Mouse (Mus musculus) liver, adult 2 months (tissue): ENCODE measurements at regions not wholly inside any gene's neighbourhood (a gene's known extent, or its start where the extent isn't known, plus 50 kb on each side); places are given as distances from the start of the nearest gene placed in this dataset.

Experiments
- DNase-seq: peaks from one replicate; pipeline ENCODE4 v3.0.0-alpha.2; 2011; ENCODE audit warnings: low read depth, low spot score; ENCODE audit errors: extremely low read depth
- H3K27ac ChIP-seq: fragments of 200-500 bp; replicated peaks from 2 replicates; pipeline ENCODE4 v1.5.1; 2012; ENCODE audit warnings: low read depth, mild to moderate bottlenecking, control low read depth, inconsistent platforms, low read length; ENCODE audit not compliant: insufficient read depth
- H3K27me3 ChIP-seq: fragments of 200-500 bp; 2 replicates; pipeline ENCODE4 v1.6.1; 2012; ENCODE audit warnings: mild to moderate bottlenecking, moderate library complexity, low read length, inconsistent platforms; ENCODE audit not compliant: control insufficient read depth, insufficient read depth
- H3K36me3 ChIP-seq: fragments of 200-500 bp; 2 replicates; pipeline ENCODE4 v1.6.1; 2012; ENCODE audit warnings: low read length, inconsistent platforms; ENCODE audit not compliant: control insufficient read depth, insufficient read depth
- H3K4me1 ChIP-seq: fragments of 200-500 bp; 2 replicates; pipeline ENCODE4 v1.6.1; 2011; ENCODE audit warnings: low read length; ENCODE audit not compliant: control insufficient read depth, insufficient read depth
- H3K4me3 ChIP-seq: fragments of 200-500 bp; 2 replicates; pipeline ENCODE4 v1.5.1; 2011; ENCODE audit warnings: low read depth, mild to moderate bottlenecking, control low read depth, low read length, moderate library complexity; ENCODE audit not compliant: insufficient read depth
- H3K79me2 ChIP-seq: fragments of 200-500 bp; 2 replicates; pipeline ENCODE4 v1.6.1; 2012; ENCODE audit warnings: inconsistent platforms, mild to moderate bottlenecking, low read length, moderate library complexity; ENCODE audit not compliant: control insufficient read depth, insufficient read depth
- H3K9ac ChIP-seq: fragments of 200-500 bp; 2 replicates; pipeline ENCODE4 v1.6.1; 2012; ENCODE audit warnings: low read depth, mild to moderate bottlenecking, control low read depth, inconsistent platforms, low read length
- CTCF ChIP-seq: fragments of 200-500 bp; IDR thresholded peaks from 2 replicates; pipeline ENCODE4 v1.5.1; 2011; ENCODE audit warnings: low read depth, low read length, control low read depth
- POLR2A ChIP-seq: fragments of 200-500 bp; IDR thresholded peaks from 2 replicates; pipeline ENCODE4 v1.6.1; 2011; ENCODE audit warnings: low read length, control low read depth; ENCODE audit not compliant: insufficient read depth; ENCODE audit errors: extremely low read depth
- WGBS: fragments of 180-500 bp; shearing (Covaris S2); methylation state at CpG from one replicate; pipeline ENCODE4 v1.1.7; 2018; 5-methylcytosine and 5-hydroxymethylcytosine counted together

DNA sequence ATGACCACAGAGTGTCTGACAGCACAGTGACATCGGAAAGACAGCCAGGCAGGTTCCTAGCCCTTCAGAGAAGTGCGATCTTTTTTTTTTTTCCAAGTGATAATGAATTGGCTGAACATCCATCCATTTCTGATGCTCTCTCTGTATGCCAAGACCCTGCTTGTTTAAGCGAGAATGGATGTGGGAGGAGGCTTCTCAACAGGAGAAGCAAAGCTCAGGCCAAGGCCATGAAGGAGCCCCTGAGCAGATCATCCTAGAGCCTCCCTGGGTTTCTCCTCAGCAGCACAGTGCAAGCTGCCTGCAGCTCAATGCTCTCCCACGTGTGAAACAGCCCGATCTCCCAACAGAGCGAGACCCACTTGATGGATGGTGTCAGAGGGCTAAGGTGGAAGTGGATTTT is 175.7 kb upstream of the Prr30 start:
- Histone ChIP-seq H3K36me3 (no peaks in the 10 kb centered on the region), H3K4me1 (no peaks in the 10 kb centered on the region), H3K4me3 (no peak overlapping the region), H3K9ac (no peak overlapping the region), H3K27ac (no peak overlapping the region), H3K27me3 (no peaks in the 10 kb centered on the region), H3K79me2 (no peaks in the 10 kb centered on the region)
- TF ChIP-seq CTCF = no peak
- TF ChIP-seq POLR2A = no peak
- no peak for DNase-seq
- 71% methylated on average over 6 of the region's 6 CpGs for WGBS

DNA sequence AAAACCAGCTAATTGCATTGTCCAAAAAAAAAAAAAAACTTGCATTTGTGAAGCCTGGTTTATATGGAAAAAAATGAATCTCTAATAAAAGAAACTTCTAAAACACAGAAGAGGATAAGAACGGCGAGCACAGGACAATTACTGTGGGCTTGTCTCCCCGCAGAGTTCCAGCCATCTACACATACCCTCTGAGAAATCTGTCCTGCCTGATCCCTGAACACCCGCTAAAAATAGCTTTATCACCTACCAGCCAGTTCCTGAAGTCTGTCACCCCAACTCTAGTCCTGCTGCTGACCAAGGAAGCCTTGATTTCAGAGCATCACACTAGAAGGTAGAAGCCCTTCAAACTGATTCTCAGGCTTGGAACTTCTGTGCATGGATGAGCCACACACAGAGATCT is 173.7 kb upstream of the Prr30 start:
- Histone ChIP-seq H3K79me2 (no peaks in the 10 kb centered on the region), H3K27ac (no peak overlapping the region), H3K36me3 (no peaks in the 10 kb centered on the region), H3K9ac (no peak overlapping the region), H3K4me1 (no peaks in the 10 kb centered on the region), H3K27me3 (no peaks in the 10 kb centered on the region), H3K4me3 (no peak overlapping the region)
- no peak for TF ChIP-seq POLR2A
- WGBS = 86% methylated on average over 4 of the region's 4 CpGs
- DNase-seq = no peak

DNA sequence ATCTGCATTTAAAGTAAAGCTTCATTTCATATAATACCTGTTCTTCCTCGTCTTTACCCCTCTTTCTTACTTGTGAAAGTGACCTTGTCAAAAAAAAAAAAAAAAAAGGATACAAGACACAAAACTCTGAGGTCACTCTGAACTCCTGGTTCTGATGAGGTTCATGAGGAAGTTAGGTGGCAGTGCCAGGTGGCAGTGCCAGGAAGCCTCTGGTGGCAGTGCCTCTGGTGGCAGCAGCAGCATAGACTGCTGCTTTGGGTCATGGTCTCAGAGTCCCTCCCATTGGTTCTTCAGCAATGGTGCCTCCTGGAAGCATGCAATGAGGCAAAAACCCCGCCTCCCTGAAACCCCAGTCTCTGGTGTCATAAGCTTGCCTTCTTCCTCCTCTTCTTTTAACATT is 159.7 kb upstream of the Prr30 start:
- no peak overlapping the region for H3K27ac ChIP-seq
- no peaks in the 10 kb centered on the region for H3K36me3 ChIP-seq
- no peaks in the 10 kb centered on the region for H3K79me2 ChIP-seq
- no peak overlapping the region for H3K4me3 ChIP-seq
- TF ChIP-seq POLR2A = no peak
- TF ChIP-seq CTCF = no peak
- H3K27me3 ChIP-seq = no peaks in the 10 kb centered on the region
- H3K9ac ChIP-seq = no peak overlapping the region
- H3K4me1 ChIP-seq = no peaks in the 10 kb centered on the region
- no peak for DNase-seq
- WGBS = 64% methylated on average over 2 of the region's 2 CpGs

DNA sequence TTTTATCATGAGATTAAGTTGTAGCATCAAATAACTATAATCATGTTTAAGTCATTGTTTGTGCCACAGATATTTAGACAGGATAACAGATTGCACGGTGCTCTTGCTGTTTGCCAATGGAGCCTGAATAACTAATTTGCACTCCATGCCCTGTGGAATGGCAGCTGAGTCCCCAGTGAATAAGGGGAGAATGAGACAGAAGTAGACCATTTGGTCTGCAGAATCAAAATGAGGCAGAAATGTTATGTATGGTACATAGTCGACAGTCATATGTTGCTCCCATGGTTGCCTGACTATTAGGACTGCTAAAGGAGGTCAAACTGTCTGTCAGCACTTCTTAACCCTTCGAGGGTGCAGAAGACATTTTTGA is 152.9 kb upstream of the Prr30 start:
- no peak overlapping the region for H3K9ac ChIP-seq
- H3K79me2 ChIP-seq = no peaks in the 10 kb centered on the region
- no peaks in the 10 kb centered on the region for H3K4me1 ChIP-seq
- TF ChIP-seq POLR2A (no peak), CTCF (no peak)
- no peak overlapping the region for H3K27ac ChIP-seq
- 70% methylated on average over 3 of the region's 3 CpGs for WGBS
- no peaks in the 10 kb centered on the region for H3K36me3 ChIP-seq
- DNase-seq = no peak
- H3K4me3 ChIP-seq = no peak overlapping the region
- H3K27me3 ChIP-seq = no peaks in the 10 kb centered on the region

DNA sequence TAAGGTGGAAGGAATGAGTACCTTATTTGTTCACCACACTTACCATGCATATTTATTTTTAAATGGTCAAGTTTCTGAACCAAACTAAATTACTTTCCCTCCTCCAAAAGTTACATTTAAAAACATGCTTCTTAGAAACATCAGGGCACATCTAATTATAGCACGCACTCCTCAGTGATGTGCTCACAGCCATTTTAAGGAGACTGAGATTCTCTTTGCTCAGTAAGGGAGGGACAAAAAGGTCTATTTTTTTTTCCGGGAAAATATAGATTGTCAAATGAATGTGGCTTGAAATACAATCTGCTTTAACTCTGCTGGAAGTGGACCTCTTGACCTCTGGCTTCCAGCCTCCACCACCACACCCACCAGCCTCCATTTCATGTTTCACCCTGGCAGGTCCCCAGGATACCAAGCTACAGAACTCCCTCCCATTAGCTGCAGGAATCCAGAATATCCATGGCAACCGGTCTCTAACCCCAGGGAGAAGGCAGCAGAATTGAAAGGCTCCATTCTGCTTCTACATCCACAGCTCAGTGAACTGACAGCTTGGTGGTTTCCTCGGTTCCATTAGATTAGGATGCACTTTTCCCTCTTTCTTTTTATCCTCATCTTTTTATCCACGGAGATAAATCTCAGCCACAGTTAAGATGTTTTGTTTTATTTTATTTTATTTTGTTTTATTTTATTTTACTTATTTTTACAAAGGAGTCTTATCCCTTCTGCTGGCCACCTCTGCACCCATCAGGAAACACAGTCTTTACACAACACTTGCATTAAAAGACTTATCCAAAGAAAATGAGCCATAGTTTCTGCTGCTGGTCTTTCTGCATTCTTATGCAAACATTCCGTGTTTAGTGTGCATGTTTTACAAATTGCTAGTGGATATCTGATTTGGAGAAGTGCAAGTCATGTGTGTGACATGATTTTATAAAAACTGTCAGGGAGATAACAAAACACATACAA is 152.2 kb upstream of the Prr30 start:
- TF ChIP-seq POLR2A (no peak), CTCF (no peak)
- H3K9ac ChIP-seq = no peak overlapping the region
- H3K36me3 ChIP-seq = no peaks in the 10 kb centered on the region
- no peak overlapping the region for H3K4me3 ChIP-seq
- no peak overlapping the region for H3K27ac ChIP-seq
- no peaks in the 10 kb centered on the region for H3K27me3 ChIP-seq
- H3K4me1 ChIP-seq = no peaks in the 10 kb centered on the region
- no peak for DNase-seq
- 55% methylated on average over 6 of the region's 6 CpGs for WGBS
- no peaks in the 10 kb centered on the region for H3K79me2 ChIP-seq

DNA sequence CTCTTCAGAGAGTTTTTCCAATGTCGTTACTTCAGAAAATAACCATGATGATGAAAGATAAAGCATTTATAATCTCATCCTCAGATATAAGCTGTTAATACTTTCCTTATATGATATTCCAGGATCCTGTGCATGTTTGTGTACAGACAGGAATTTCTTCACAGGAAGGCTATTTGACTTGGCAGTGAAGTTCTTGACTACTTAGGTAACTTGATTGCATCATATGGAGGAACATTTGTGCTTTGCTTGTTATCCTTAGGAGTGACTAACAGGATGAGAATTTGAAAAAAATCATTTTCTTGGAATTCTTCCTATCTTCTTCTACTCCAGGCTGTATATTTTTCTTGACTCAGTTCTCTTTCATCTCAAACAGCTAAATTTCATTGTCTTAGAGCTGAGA is 140.2 kb upstream of the Prr30 start:
- Histone ChIP-seq H3K9ac (no peak overlapping the region), H3K4me1 (no peaks in the 10 kb centered on the region), H3K27me3 (no peaks in the 10 kb centered on the region), H3K79me2 (no peaks in the 10 kb centered on the region), H3K36me3 (no peaks in the 10 kb centered on the region), H3K27ac (no peak overlapping the region), H3K4me3 (no peak overlapping the region)
- DNase-seq = no peak
- TF ChIP-seq CTCF = no peak
- 95% methylated on average over 1 of the region's 1 CpGs for WGBS
